Mouse (Mus musculus) stomach, postnatal 0 days (tissue): ENCODE data around the gene Degs1.

ENCODE experiments used
- CTCF ChIP-seq: IDR thresholded peaks from 2 replicates; pipeline ENCODE4 v1.5.1; 2016; ENCODE audit warnings: antibody characterized with exemption, low read depth, mild to moderate bottlenecking, moderate library complexity
- EP300 ChIP-seq: optimal IDR thresholded peaks from 2 replicates; pipeline ENCODE3; 2016; ENCODE audit warnings: antibody characterized with exemption

GRCm38 (mm10) chr1:182324552-182324951, 41.9 kb upstream of the Degs1 start:
- TF ChIP-seq CTCF: no peak
- TF ChIP-seq EP300: no peak
